Mouse (Mus musculus) olfactory bulb, adult 2 months (tissue): ENCODE data around the gene Elf1.

Experiments used
- CTCF ChIP-seq: fragments of 200-500 bp; IDR thresholded peaks from 2 replicates; pipeline ENCODE4 v1.5.1; 2012; ENCODE audit warnings: low read depth, mild to moderate bottlenecking, low read length, moderate library complexity; ENCODE audit not compliant: insufficient read depth
- POLR2A ChIP-seq: fragments of 200-500 bp; IDR thresholded peaks from 2 replicates; pipeline ENCODE4 v1.6.1; 2012; ENCODE audit warnings: mild to moderate bottlenecking, low read depth, low read length, moderate library complexity; ENCODE audit not compliant: insufficient read depth

DNA sequence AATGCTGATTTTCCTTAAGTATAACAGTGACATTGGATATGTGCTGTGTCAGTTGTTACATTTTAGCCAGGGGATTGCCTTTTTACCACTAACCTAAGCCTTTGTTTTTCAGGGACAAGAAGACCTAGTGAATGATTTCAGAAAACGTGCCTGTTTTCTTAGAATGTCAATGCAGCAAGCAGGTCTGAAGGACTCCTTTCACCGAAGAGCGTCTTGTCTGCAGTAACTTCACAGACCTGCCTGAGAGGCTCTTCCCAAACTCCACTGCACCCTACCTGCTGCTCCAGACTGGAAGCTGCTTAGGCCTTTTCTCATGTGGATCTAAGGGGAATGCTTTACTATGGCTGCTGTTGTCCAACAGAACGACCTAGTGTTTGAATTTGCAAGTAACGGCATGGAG is 55.0 kb downstream of the Elf1 start:
- no peak for TF ChIP-seq POLR2A
- TF ChIP-seq CTCF = no peak
